Mouse (Mus musculus) left cerebral cortex, adult 2 months (tissue): Measurements from ENCODE around the gene Ivl. TPM values are rescaled to one million over a fixed set of nuclear protein-coding genes. Genes with fewer than 3 reads are reported as not detected.
A peak's percentile ranks its signal among the peaks of the same experiment; 100 is the strongest.

Experiments
- DNase-seq, 2 experiments: peaks; one replicate each; pipeline ENCODE4 v3.0.0; 2021 to 2022; ENCODE audit warnings: low spot score in 2 of 2, mixed read lengths in 1 of 2; ENCODE audit errors: extremely low spot score in 1 of 2
- H3K27ac ChIP-seq: fragments of 200-600 bp; 2 replicates; pipeline ENCODE4 v1.8.1; 2022
- H3K4me3 ChIP-seq: fragments of 200-600 bp; 2 replicates; pipeline ENCODE4 v1.8.1; 2022
- CTCF ChIP-seq: fragments of 200-600 bp; IDR thresholded peaks from 2 replicates; pipeline ENCODE4 v1.8.1; 2022; ENCODE audit warnings: antibody characterized with exemption, mild to moderate bottlenecking, moderate library complexity
- intact Hi-C: fragments of 180-260 bp; cut with DNase I; formaldehyde crosslinking; loops from one replicate; pipeline ENCODE4 v1.15.1; 2025
- total RNA-seq, 2 experiments: library from RNA; stranded (reverse); gene quantifications; 2 replicates each; pipeline ENCODE4 v1.2.3; 2021

Gene Ivl
- total RNA-seq, 2 experiments from 2014 or later = not detected

- intact Hi-C loops = no loop called here
- Histone ChIP-seq H3K4me3 (no peak overlapping the region), H3K27ac (no peak overlapping the region)
- TF ChIP-seq CTCF = no peak
- DNase-seq = no peak
Measured at GRCm38 (mm10) chr3:92579508-92579907, 6.0 kb upstream of the Ivl start.

- TF ChIP-seq CTCF = no peak
- DNase-seq = no peak
- Histone ChIP-seq H3K27ac (no peak overlapping the region), H3K4me3 (no peak overlapping the region)
- intact Hi-C loops = no loop called here
Measured at GRCm38 (mm10) chr3:92578652-92579413, 5.3 kb upstream of the Ivl start.

GRCm38 (mm10) chr3:92572514-92573155, 900 bp downstream of the Ivl start:
- Histone ChIP-seq H3K4me3 (no peak overlapping the region), H3K27ac (no peak overlapping the region)
- intact Hi-C loops = no loop called here
- no peak for DNase-seq
- TF ChIP-seq CTCF = no peak

- no peak for DNase-seq
- no peak for TF ChIP-seq CTCF
- H3K4me3 ChIP-seq = no peak overlapping the region
- H3K27ac ChIP-seq = no peak overlapping the region
- intact Hi-C loops = loop anchor here (10.0 kb wide), 1 partner anchor 336 kb away; no protein-coding TSS in a partner anchor
Measured at GRCm38 (mm10) chr3:92568752-92569151, 4.8 kb downstream of the Ivl start.

GRCm38 (mm10) chr3:92565418-92565817, 8.1 kb downstream of the Ivl start:
- no peak for DNase-seq
- peak; percentile 24 for TF ChIP-seq CTCF
- intact Hi-C loops = loop anchor here (10.0 kb wide), 1 partner anchor 339 kb away; no protein-coding TSS in a partner anchor

GRCm38 (mm10) chr3:92534411-92534810, 39.1 kb downstream of the Ivl start, which contains the start of gene 2310046K23Rik:
Gene 2310046K23Rik (minus strand): TSS chr3:92534511.
- DNase-seq = no peak
- intact Hi-C loops = no loop called here
- no peak for TF ChIP-seq CTCF
- no peak within 1 kb of the TSS for H3K27ac ChIP-seq
- no peak within 1 kb of the TSS for H3K4me3 ChIP-seq

More at GRCm38 (mm10) chr3:92565418-92565817, 8.1 kb downstream of the Ivl start:
- H3K27ac ChIP-seq = no peak overlapping the region
- no peak overlapping the region for H3K4me3 ChIP-seq

Other genes with a start within 250 kb of the Ivl start
- gene Sprr2d, start 234.6 kb downstream of the Ivl start, total RNA-seq = not detected
- not detected for gene Sprr2e, start 221.6 kb downstream of the Ivl start, total RNA-seq
- gene Sprr2f, start 208.5 kb downstream of the Ivl start, total RNA-seq = not detected
- not detected for gene Sprr2h, start 188.1 kb downstream of the Ivl start, total RNA-seq
- not detected for gene Sprr2i, start 165.7 kb downstream of the Ivl start, total RNA-seq
- gene Sprr2j-ps, start 155.7 kb downstream of the Ivl start, total RNA-seq = not detected
- gene Gm9774, start 144.3 kb downstream of the Ivl start, total RNA-seq = 1 to 10 TPM in 1 of 2 experiments, under 1 TPM in 1; 0.98 to 3.2 TPM
- not detected for gene Sprr2k, start 141.2 kb downstream of the Ivl start, total RNA-seq
- gene Sprr1b, start 134.9 kb downstream of the Ivl start, total RNA-seq = not detected
- gene Sprr3, start 115.0 kb downstream of the Ivl start, total RNA-seq = not detected
- gene Sprr1a, start 87.8 kb downstream of the Ivl start, total RNA-seq = not detected
- not detected for gene Sprr4, start 73.2 kb downstream of the Ivl start, total RNA-seq
- gene 2310046K23Rik, start 39.2 kb downstream of the Ivl start, total RNA-seq = not detected
- not detected for gene Smcp, start 15.3 kb upstream of the Ivl start, total RNA-seq
- not detected for gene 2210017I01Rik, start 33.8 kb upstream of the Ivl start, total RNA-seq
- not detected for gene Lce6a, start 47.9 kb upstream of the Ivl start, total RNA-seq
- not detected for gene Lce1a1, start 74.6 kb upstream of the Ivl start, total RNA-seq
- not detected for gene Lce1b, start 83.2 kb upstream of the Ivl start, total RNA-seq
- gene Lce1a2, start 96.6 kb upstream of the Ivl start, total RNA-seq = not detected
- gene Lce1c, start 105.5 kb upstream of the Ivl start, total RNA-seq = not detected
- not detected for gene Lce1d, start 113.5 kb upstream of the Ivl start, total RNA-seq
- gene Lce1e, start 135.3 kb upstream of the Ivl start, total RNA-seq = not detected
- not detected for gene Lce1f, start 146.6 kb upstream of the Ivl start, total RNA-seq
- gene Gm38119, start 165.4 kb upstream of the Ivl start, total RNA-seq = not detected
- gene Lce1g, start 178.6 kb upstream of the Ivl start, total RNA-seq = not detected
- gene Lce1h, start 191.3 kb upstream of the Ivl start, total RNA-seq = not detected
- gene Lce1i, start 205.2 kb upstream of the Ivl start, total RNA-seq = not detected
- gene Lce1j, start 216.8 kb upstream of the Ivl start, total RNA-seq = not detected
- gene Lce1k, start 234.2 kb upstream of the Ivl start, total RNA-seq = not detected